Mouse (Mus musculus): ENCODE measurements around the gene Arl4d.

- TF ChIP-seq CTCF (IDR thresholded peaks at IDR 0.05; ENCODE audit: low read depth, low read length) (no peak), POLR2A (IDR thresholded peaks at IDR 0.05; ENCODE audit: extremely low read depth, insufficient read depth, low read length) (no peak)
These were observed 8.8 kb downstream of the Arl4d start for GRCm38 (mm10) chr11:101674106-101674505.

Data from liver, adult 2 months (tissue).